Mouse (Mus musculus) G1E (cell line): ENCODE results near the gene Rassf2.

Experiments used
- CTCF ChIP-seq: IDR thresholded peaks from 2 replicates; pipeline ENCODE4 v1.5.1; 2012; ENCODE audit warnings: low read depth, low read length, inconsistent platforms, mixed read lengths
- GATA1 ChIP-seq: IDR thresholded peaks from 2 replicates; pipeline ENCODE4 v1.6.1; 2012; ENCODE audit warnings: borderline replicate concordance, low read length, inconsistent platforms, mixed read lengths

- no peak for TF ChIP-seq CTCF
- no peak for TF ChIP-seq GATA1
Measured at GRCm38 (mm10) chr2:131955264-131955663, 74.8 kb downstream of the Rassf2 start.
